Mouse (Mus musculus) limb, embryonic 13.5 days (tissue): Measurements from ENCODE around the gene Pigz. TPM values are rescaled to one million over a fixed set of nuclear protein-coding genes. Genes with fewer than 3 reads are reported as not detected.

Source experiments
- ATAC-seq: fragments of 200-750 bp; cut with Nextera tagmentation; 2 replicates; pipeline ENCODE4 v1.8.0; 2017; ENCODE audit warnings: low read depth, moderate number of reproducible peaks, moderate TSS enrichment; ENCODE audit not compliant: low FRiP score
- H3K27ac ChIP-seq: fragments of 300-500 bp; sonication (generic); 2 replicates; pipeline ENCODE4 v1.5.1; 2015; ENCODE audit warnings: inconsistent platforms, mild to moderate bottlenecking, moderate library complexity
- H3K27me3 ChIP-seq: fragments of 300-500 bp; sonication (generic); 2 replicates; pipeline ENCODE4 v1.6.1; 2015; ENCODE audit warnings: mild to moderate bottlenecking, inconsistent platforms
- H3K36me3 ChIP-seq: fragments of 300-500 bp; sonication (generic); 2 replicates; pipeline ENCODE4 v1.6.1; 2015; ENCODE audit warnings: inconsistent platforms, mild to moderate bottlenecking, moderate library complexity
- H3K4me1 ChIP-seq: fragments of 300-500 bp; sonication (generic); 2 replicates; pipeline ENCODE4 v1.6.1; 2015; ENCODE audit warnings: inconsistent platforms
- H3K4me2 ChIP-seq: fragments of 300-500 bp; sonication (generic); replicated peaks from 2 replicates; pipeline ENCODE4 v1.6.1; 2015; ENCODE audit warnings: inconsistent platforms, mild to moderate bottlenecking, moderate library complexity
- H3K4me3 ChIP-seq: fragments of 300-500 bp; sonication (generic); 2 replicates; pipeline ENCODE4 v1.5.1; 2015; ENCODE audit warnings: moderate library complexity, mild to moderate bottlenecking, inconsistent platforms
- H3K9ac ChIP-seq: fragments of 300-500 bp; sonication (generic); 2 replicates; pipeline ENCODE4 v1.6.1; 2015; ENCODE audit warnings: mild to moderate bottlenecking, inconsistent platforms
- H3K9me3 ChIP-seq: fragments of 300-500 bp; sonication (generic); 2 replicates; pipeline ENCODE4 v1.6.1; 2016; ENCODE audit warnings: inconsistent platforms
- WGBS: fragments of 180-500 bp; shearing (Covaris S2); methylation state at CpG from one replicate; pipeline ENCODE4 v1.1.7; 2015; 5-methylcytosine and 5-hydroxymethylcytosine counted together
- polyA plus RNA-seq: library from polyadenylated mRNA; unstranded; fragments of >200 nt; fragmentation: Nextera tagmentation; extraction: Ambion mirVana; gene quantifications from 2 replicates; pipeline ENCODE4 v1.2.1, GENCODE M21; 2015

Pigz gene
- polyA plus RNA-seq, 1 experiment from 2014 or later: 0.79 TPM

DNA sequence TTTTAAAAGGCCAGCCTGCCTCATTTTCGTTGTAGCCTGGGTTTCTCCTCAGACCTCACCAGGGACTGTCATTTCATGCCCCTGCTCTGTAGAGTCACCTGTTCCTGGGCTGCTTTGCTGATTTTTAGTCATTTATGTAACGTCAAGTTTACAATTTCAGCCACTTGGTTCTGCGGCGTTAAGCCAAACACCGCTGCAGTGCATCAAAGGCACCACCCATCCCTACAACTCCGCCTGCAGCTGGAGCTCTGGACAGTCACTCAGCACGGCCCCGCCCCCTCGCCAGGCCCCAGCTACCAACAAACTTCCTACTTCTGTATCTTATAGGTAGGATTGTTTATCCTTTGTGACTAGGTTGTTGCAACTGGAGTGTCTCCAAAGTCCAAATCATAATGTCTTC lies 26.8 kb upstream of the Pigz start:
- H3K36me3 ChIP-seq: no peaks in the 10 kb centered on the region
- 8% methylated on average over 9 of the region's 9 CpGs for WGBS

GRCm38 (mm10) chr16:31908959-31909358 lies 24.7 kb upstream of the Pigz start:
- Histone ChIP-seq H3K9ac (no peak overlapping the region), H3K36me3 (no peaks in the 10 kb centered on the region), H3K4me1 (peaks cover 13% of the 10 kb centered on the region), H3K9me3 (no peaks in the 10 kb centered on the region), H3K4me3 (no peak overlapping the region), H3K4me2 (no peak overlapping the region), H3K27me3 (0 out of 2 replicates have a peak, but pooled peaks cover 5% of the 10 kb centered on the region), H3K27ac (no peak overlapping the region)
- no peak for ATAC-seq
- WGBS: 63% methylated on average over 11 of the region's 11 CpGs

More for the DNA sequence above, 26.8 kb upstream of the Pigz start:
- Histone ChIP-seq H3K4me2 (peak overlapping the region; percentile 56), H3K9ac (peak overlapping the region; percentile 35), H3K27me3 (0 out of 2 replicates have a peak, but pooled peaks cover 5% of the 10 kb centered on the region), H3K9me3 (no peaks in the 10 kb centered on the region), H3K4me3 (peak overlapping the region; percentile 31), H3K27ac (peak overlapping the region; percentile 52; the same call in 1 of the 2 replicates), H3K4me1 (peaks cover 13% of the 10 kb centered on the region)
- ATAC-seq: peak; percentile 72; the same call in 1 of the 2 replicates

DNA sequence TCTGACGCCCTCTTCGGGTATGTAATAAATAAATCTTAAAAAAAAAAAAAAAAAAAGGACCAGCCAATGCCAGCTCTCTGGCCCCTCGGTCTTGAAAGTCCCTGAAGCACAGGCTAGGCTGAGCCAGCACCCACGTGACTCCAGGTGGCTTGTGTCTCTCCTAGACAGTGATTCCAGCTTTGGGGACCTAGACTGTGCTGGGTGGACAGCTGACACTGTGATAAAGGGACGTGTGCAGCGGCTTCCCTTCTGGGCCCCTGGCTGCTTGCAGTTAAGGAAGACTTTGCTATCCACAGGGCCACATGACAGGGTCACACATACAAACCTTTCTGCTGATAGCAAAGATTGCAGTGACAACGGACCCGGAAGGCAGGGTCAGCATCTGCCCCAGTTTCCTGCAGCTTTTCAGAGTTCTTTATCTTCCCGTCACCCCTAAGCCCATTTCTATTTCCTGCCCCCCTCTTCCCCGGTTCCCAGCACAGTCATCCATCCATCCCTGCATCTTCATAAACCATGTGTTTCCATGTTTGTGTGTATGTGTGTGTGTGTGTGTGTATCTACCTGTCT lies 23.3 kb upstream of the Pigz start:
- H3K9me3 ChIP-seq: no peaks in the 10 kb centered on the region
- WGBS: 68% methylated on average over 10 of the region's 10 CpGs
- no peak overlapping the region for H3K9ac ChIP-seq
- H3K27ac ChIP-seq: no peak overlapping the region
- H3K4me2 ChIP-seq: no peak overlapping the region
- H3K36me3 ChIP-seq: no peaks in the 10 kb centered on the region
- H3K27me3 ChIP-seq: 0 out of 2 replicates have a peak, but pooled peaks cover 5% of the 10 kb centered on the region
- H3K4me3 ChIP-seq: no peak overlapping the region
- ATAC-seq: no peak
- peaks cover 13% of the 10 kb centered on the region for H3K4me1 ChIP-seq

DNA sequence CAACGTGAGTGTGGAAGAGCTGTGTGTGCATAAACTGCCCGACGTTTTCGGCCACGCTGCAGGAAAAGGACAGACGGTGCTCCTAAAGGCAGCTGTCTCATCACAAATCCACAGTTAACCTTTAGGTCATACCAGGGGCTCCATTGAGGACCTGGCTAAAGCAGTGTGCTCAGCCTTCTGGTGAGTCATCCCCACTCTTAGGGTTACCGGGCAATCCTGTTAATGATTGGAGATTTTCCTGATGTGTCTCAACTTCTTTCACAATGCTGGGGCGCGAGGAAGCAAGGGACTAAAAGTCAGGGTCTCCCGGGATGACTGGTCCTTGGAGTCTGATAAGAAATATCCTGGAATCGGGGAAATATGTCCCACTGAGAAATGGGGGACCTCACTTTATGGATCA lies 15.9 kb upstream of the Pigz start:
- no peaks in the 10 kb centered on the region for H3K27me3 ChIP-seq
- no peaks in the 10 kb centered on the region for H3K36me3 ChIP-seq
- no peak for ATAC-seq
- no peak overlapping the region for H3K4me3 ChIP-seq
- H3K9me3 ChIP-seq: no peaks in the 10 kb centered on the region
- no peak overlapping the region; the same call in 1 of the 2 replicates for H3K27ac ChIP-seq
- peak overlapping the region; percentile 50; the same call in 1 of the 2 replicates for H3K9ac ChIP-seq
- 77% methylated on average over 11 of the region's 11 CpGs for WGBS
- H3K4me1 ChIP-seq: peaks cover 4% of the 10 kb centered on the region
- peak overlapping the region; percentile 52 for H3K4me2 ChIP-seq

- Histone ChIP-seq H3K27ac (no peak overlapping the region; the same call in 1 of the 2 replicates), H3K9me3 (no peaks in the 10 kb centered on the region), H3K4me2 (peak overlapping the region; percentile 52), H3K4me3 (0 out of 2 replicates have a peak overlapping the region, but pooled peaks have one; percentile 10), H3K9ac (peak overlapping the region; percentile 50; the same call in 1 of the 2 replicates), H3K27me3 (no peaks in the 10 kb centered on the region), H3K4me1 (peaks cover 4% of the 10 kb centered on the region), H3K36me3 (no peaks in the 10 kb centered on the region)
- ATAC-seq: no peak
- WGBS: 4% methylated on average over 14 of the region's 14 CpGs
These were observed 15.4 kb upstream of the Pigz start for GRCm38 (mm10) chr16:31918248-31918724.

GRCm38 (mm10) chr16:31924368-31924767 lies 9.3 kb upstream of the Pigz start:
- H3K4me3 ChIP-seq: no peak overlapping the region
- WGBS: 83% methylated on average over 6 of the region's 6 CpGs
- H3K36me3 ChIP-seq: no peaks in the 10 kb centered on the region
- H3K9me3 ChIP-seq: no peaks in the 10 kb centered on the region
- H3K4me1 ChIP-seq: no peaks in the 10 kb centered on the region
- no peak for ATAC-seq
- H3K27me3 ChIP-seq: no peaks in the 10 kb centered on the region
- no peak overlapping the region for H3K27ac ChIP-seq
- no peak overlapping the region for H3K4me2 ChIP-seq
- H3K9ac ChIP-seq: no peak overlapping the region

- Histone ChIP-seq H3K27ac (no peak overlapping the region), H3K27me3 (peaks cover 2% of the 10 kb centered on the region; the same call in 1 of the 2 replicates), H3K4me3 (no peak overlapping the region), H3K4me2 (no peak overlapping the region), H3K9ac (no peak overlapping the region), H3K4me1 (no peaks in the 10 kb centered on the region), H3K36me3 (no peaks in the 10 kb centered on the region), H3K9me3 (no peaks in the 10 kb centered on the region)
- no peak for ATAC-seq
- 85% methylated on average over 6 of the region's 6 CpGs for WGBS
These were observed 7.6 kb upstream of the Pigz start for GRCm38 (mm10) chr16:31926091-31926490.

DNA sequence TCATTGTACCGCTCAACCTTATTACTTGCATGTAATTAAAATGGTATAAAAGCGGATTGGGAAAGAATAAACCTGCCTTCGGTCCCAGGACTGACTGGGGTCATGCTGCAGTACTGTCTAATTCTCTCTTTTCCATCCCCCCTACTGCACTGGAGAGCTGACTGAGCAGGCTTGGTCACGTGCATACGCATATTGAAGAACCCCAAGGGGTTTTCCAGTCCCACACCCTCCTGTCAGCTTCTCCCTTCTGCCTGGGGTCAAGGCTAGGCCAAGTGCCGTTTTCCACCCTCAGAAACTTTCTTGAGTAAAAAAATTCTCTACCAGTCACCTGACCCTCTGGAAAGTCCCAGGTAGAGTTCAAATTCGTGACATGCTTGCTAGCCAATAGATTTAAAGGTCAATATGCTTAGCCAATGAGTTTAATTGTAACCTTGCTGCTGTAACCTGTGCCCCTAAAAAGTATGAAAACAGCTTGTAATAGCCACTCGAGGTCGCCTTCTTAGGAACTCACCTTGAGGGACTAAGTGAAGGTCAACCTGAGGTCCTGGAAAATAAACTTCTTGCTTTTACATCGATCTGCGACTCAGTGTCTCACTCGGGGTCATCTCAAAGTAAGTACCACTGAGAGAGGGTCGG lies 7.0 kb upstream of the Pigz start:
- WGBS: 76% methylated on average over 13 of the region's 13 CpGs
- H3K4me1 ChIP-seq: no peaks in the 10 kb centered on the region
- H3K36me3 ChIP-seq: no peaks in the 10 kb centered on the region
- H3K27me3 ChIP-seq: peaks cover 8% of the 10 kb centered on the region; the same call in 1 of the 2 replicates
- ATAC-seq: no peak
- H3K4me3 ChIP-seq: no peak overlapping the region
- H3K9me3 ChIP-seq: no peaks in the 10 kb centered on the region
- no peak overlapping the region for H3K27ac ChIP-seq
- no peak overlapping the region for H3K4me2 ChIP-seq
- H3K9ac ChIP-seq: no peak overlapping the region

DNA sequence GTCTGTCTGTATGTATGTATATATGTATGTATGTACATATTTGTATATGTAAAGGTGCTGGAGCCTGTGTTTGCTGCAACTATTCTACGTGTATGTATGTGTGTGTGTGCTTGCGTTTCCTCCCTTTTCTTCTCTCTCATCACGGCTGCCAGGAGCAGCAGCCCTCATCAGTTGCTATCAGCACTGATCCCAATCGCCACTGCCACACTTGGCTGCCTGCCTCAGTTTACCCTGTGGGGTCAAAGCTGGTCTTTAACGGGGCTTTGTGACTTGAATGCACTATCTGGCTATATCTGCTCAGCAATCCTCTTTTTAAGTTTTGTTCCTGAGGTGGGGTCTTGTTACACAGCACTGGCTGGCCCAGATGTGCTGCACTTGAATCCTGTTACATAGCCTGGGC lies 6.2 kb upstream of the Pigz start:
- Histone ChIP-seq H3K4me1 (no peaks in the 10 kb centered on the region), H3K27me3 (peaks cover 12% of the 10 kb centered on the region; the same call in 1 of the 2 replicates), H3K4me2 (no peak overlapping the region), H3K9ac (no peak overlapping the region), H3K9me3 (no peaks in the 10 kb centered on the region), H3K36me3 (no peaks in the 10 kb centered on the region), H3K4me3 (no peak overlapping the region), H3K27ac (no peak overlapping the region)
- WGBS: 87% methylated on average over 5 of the region's 5 CpGs
- ATAC-seq: no peak

- ATAC-seq: no peak
- Histone ChIP-seq H3K27ac (no peak overlapping the region), H3K36me3 (no peaks in the 10 kb centered on the region), H3K9me3 (no peaks in the 10 kb centered on the region), H3K4me2 (0 out of 2 replicates have a peak overlapping the region, but pooled peaks have one; percentile 22), H3K9ac (no peak overlapping the region), H3K4me1 (peaks cover 25% of the 10 kb centered on the region), H3K4me3 (no peak overlapping the region), H3K27me3 (peaks cover 47% of the 10 kb centered on the region)
- 59% methylated on average over 17 of the region's 17 CpGs for WGBS
These were observed 2.3 kb upstream of the Pigz start for GRCm38 (mm10) chr16:31931330-31931729.

- no peaks in the 10 kb centered on the region for H3K36me3 ChIP-seq
- H3K9me3 ChIP-seq: 0 out of 2 replicates have a peak, but pooled peaks cover 3% of the 10 kb centered on the region
- peaks cover 25% of the 10 kb centered on the region for H3K4me1 ChIP-seq
- no peak for ATAC-seq
- H3K4me3 ChIP-seq: no peak overlapping the region
- 63% methylated on average over 5 of the region's 5 CpGs for WGBS
- peaks cover 55% of the 10 kb centered on the region for H3K27me3 ChIP-seq
- peak overlapping the region; percentile 94; the same call in 1 of the 2 replicates for H3K4me2 ChIP-seq
- H3K9ac ChIP-seq: no peak overlapping the region
- H3K27ac ChIP-seq: no peak overlapping the region
These were observed 1.4 kb upstream of the Pigz start for GRCm38 (mm10) chr16:31932255-31932654.
